Mouse (Mus musculus) c-Kit-negative CD71-positive TER-119-positive erythroid progenitor cells, embryonic 14.5 days (primary cell): ENCODE results near the gene Mrps6.

ENCODE experiments used
- DNase-seq: peaks from one replicate; pipeline ENCODE4 v3.0.0-alpha.2; 2013; ENCODE audit warnings: low read depth, low spot score

The Mrps6 gene

DNA sequence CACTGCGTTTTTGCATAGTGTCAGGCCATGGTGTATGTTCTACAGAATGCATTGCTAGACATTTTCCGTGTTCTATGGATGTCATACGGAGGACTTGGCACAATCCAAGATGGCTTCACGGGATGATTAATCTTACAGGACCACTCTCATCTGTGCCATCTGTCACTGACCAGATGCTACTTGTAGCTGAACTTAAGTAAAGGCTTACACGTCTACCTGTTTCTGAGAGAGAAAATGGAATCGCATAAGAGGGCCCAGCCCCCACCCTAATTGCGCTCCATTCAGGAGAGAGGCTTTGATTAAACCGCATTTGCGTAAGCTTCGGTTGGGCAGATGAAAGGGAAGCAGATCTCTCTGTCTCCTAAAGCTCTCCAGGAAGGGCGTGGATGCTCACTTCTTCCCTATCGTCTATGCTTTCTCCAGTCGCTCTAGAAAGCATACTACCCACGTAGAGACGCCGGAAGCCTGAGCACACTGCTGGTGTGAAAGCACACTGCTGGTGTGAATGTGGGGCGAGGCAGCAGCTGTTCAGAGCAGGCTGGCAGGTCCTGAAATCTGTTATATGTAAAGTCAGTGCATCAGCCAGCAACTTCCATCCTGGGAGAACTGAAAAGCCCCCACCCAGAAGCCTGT lies 62.9 kb downstream of the Mrps6 start:
- DNase-seq = no peak

DNA sequence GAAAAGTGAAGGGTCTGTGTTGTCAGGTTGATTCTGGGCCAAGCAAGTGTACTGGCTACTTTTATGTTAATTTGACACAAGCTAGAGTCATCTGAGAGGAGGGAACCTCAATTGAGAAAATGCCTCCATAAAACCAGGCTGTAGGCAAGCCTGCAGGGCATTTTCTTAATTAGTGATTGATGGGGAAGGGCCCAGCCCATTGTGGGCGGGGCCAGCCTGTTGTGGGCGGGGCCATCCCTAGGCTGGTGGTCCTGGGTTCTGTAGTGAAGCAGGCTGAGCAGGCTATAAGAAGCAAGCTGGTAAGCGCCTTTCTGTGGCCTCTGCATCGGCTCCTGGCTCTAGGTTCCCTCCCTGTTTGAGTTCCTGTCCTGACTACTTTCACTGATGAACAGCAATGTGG lies 69.2 kb downstream of the Mrps6 start:
- no peak for DNase-seq

GRCm38 (mm10) chr16:92127666-92128065 lies 69.6 kb downstream of the Mrps6 start:
- no peak for DNase-seq

GRCm38 (mm10) chr16:92129843-92130242 lies 71.8 kb downstream of the Mrps6 start:
- no peak for DNase-seq

- DNase-seq = no peak
These were observed 74.4 kb downstream of the Mrps6 start for GRCm38 (mm10) chr16:92132511-92132910.

DNA sequence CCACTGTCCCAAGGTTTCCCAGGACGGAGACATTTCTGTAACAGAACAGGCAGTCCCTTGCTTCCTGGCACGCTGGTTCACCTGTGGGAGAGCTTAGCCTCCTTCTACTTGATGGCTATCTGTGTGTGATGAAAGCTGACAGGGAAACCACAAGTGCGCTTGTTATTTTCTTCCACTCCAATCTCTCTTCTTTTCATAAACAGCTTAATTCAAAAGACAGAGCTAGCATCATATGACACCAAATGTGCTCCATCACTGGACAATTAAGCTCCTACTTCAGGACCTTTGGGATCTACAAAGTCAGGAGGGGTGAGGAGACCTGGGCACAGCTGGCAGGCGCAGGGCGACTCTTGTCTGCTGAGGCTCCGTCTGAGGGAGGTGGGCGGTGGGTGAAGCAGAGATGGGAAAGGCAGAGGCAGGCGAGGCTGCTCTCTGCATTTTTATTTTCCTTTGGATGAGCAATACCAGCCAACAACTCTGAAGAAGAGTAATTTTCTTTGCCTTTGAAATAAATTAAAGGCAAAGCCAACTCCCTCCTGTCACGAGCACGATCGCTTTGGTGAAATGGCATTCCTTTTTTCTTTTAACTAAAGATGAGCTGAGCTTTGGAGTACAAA lies 76.2 kb downstream of the Mrps6 start:
- DNase-seq = no peak

GRCm38 (mm10) chr16:92136275-92136674 lies 78.2 kb downstream of the Mrps6 start:
- DNase-seq = no peak

- no peak for DNase-seq
These were observed 81.6 kb downstream of the Mrps6 start for GRCm38 (mm10) chr16:92139386-92140261.

DNA sequence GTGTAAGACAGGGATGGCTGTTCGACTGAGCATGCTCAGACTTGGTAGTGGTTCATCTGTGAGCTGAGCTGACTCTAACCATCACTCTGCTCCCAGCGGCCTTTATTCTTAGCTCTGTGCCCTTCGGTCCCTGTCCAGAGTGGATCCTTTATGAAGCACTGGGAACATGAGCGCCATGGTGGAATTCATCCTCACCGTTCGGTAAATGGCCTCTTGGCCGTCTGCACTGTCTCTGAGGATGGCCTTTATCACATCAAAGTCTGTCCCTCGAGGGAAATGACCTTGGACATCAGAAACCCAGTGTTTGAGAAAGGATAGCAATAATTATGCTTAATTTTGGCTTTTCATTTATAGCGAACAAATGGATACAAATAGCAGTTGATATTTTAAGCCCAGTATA lies 82.3 kb downstream of the Mrps6 start:
- DNase-seq = no peak

DNA sequence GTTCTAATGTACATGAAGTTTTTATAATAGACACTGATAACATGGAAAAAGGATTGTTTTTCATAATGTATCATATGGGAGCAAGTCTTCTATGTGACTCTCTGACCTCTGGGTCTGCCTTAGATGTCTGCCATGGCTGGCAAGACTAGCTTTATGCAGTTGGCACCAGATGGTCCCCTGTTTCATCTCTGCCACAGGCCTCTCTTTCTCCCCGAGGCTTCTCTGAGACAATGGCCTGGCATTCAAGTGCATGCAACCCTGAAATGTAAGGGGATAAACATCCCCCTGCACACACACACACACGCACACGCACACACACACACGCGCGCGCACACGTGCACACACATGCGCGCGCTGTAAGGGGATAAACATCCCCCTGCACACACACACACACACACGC lies 83.0 kb downstream of the Mrps6 start:
- no peak for DNase-seq

- no peak for DNase-seq
These were observed 84.4 kb downstream of the Mrps6 start for GRCm38 (mm10) chr16:92142426-92143012.

DNA sequence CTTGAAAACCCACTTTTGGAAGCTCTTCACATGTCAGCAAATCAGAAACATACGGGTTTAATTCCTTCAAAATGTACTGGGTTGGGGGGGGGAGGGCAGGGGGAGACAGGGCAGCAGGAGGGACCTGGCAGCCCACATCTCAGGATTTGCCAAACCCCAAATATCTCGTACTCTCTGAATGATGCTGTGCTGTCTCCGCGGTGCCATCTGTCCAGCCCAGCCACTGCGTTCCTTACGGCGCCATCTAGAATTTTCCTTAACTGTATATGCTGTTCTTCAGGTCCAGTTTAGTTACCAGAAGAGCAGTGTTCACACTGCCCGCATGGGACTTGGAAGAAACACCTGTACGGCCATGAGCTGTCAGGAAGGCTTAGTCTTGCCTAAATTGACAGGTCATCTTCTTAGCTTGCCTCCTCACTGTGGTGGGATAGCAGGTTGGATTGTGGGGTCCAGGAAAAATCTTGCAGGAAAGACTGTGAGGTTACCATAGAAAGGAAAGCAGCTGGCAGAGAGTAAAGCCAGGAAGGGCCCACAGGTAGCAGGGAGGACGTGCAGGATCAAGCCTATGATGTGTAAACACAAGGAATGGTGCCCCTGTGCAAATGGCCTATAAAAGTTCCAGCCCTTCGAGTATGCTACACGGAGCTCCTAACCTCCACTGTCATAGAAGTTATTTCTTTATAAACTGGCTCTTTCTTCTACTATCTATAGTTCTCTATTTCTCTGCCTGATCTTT lies 89.7 kb downstream of the Mrps6 start:
- no peak for DNase-seq

DNA sequence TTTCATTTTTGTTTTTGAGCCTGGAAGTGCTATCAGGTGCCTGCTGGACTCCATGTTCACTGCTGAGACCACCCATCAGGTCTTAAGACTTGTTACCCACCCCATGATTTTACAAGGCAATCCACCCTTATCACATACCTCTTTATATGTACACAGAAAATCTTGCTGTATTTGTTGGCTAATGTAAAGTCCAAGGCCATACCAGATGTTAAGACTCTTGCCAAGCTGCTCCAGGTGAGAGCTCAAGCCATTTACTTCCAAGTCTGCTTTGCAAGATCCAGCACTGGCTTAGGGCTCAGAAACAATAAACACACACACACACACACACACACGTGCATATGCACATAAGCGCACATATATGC lies 90.3 kb downstream of the Mrps6 start:
- no peak for DNase-seq

DNA sequence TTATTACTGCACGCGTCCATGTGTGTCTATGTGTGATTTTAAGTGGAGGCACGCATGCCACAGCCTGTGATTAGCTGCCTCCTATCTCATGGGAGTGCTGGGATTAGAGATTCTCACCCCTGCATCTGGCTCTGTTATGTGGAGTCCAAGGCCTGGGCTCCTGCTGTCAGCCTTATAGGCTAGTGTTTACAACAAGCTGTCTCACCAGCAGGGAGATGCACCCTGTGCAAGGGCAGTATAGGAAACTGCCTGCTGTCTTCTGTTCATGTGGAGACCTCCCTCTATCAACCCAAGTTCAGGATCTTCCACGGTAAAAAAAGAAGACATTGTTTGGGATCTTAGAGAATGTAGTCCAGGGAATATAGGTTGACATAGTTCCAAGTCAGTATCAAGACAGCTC lies 92.9 kb downstream of the Mrps6 start:
- no peak for DNase-seq

GRCm38 (mm10) chr16:92158021-92158455 lies 100.0 kb downstream of the Mrps6 start:
- DNase-seq = no peak

GRCm38 (mm10) chr16:92158461-92159091 lies 100.5 kb downstream of the Mrps6 start:
- DNase-seq = no peak

GRCm38 (mm10) chr16:92159114-92159513 lies 101.0 kb downstream of the Mrps6 start:
- DNase-seq = no peak
